Mouse (Mus musculus): ENCODE measurements around the gene Gm37240. TPM values are rescaled to one million over a fixed set of nuclear protein-coding genes. Genes with fewer than 3 reads are reported as not detected.

Gm37240 gene
- polyA plus RNA-seq (2012; rRNA removed), result 5.2 and 8.2 TPM in 2 replicates

DNA sequence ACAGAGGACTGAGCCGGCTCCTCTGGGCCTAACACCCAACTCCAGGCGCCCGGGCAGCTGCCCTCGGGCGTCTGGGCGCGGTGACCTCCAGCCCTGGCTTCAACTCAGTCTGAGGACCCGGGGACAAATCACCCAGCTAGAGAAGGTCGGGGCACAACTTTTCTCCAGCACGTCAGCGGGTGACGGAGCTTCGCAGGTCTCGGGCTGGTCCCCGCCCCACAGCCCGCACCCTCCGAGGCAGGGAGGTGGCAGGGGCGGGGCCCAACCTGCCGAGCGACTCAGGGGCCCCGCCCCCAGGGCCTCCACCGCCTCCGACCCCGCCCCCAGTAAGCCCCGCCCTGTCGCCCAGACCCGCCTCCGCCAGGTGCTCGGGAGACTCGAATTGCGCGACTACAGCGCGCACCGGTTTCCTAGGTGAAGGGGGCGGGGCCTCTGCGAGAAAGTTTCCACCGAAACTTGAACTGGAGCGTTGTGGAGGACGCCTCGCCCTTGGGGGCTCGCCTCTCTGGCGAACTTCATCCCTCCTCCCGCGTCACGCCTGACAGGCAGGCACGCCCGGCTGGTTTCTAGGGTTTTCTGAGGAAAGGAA lies at the start of gene Gm37240, which contains the start of gene Glt28d2:
Gm37240 (minus strand) TSS at position 280 of the 589 bp plus-strand sequence.
Glt28d2 (minus strand) TSS at position 278 of the 589 bp plus-strand sequence.

GRCm38 (mm10) chr3:85817191-85817590 lies 70.1 kb downstream of the Gm37240 start, which contains the start of gene Fam160a1:
Gene Fam160a1, minus strand, starts transcription at chr3:85817291.

DNA sequence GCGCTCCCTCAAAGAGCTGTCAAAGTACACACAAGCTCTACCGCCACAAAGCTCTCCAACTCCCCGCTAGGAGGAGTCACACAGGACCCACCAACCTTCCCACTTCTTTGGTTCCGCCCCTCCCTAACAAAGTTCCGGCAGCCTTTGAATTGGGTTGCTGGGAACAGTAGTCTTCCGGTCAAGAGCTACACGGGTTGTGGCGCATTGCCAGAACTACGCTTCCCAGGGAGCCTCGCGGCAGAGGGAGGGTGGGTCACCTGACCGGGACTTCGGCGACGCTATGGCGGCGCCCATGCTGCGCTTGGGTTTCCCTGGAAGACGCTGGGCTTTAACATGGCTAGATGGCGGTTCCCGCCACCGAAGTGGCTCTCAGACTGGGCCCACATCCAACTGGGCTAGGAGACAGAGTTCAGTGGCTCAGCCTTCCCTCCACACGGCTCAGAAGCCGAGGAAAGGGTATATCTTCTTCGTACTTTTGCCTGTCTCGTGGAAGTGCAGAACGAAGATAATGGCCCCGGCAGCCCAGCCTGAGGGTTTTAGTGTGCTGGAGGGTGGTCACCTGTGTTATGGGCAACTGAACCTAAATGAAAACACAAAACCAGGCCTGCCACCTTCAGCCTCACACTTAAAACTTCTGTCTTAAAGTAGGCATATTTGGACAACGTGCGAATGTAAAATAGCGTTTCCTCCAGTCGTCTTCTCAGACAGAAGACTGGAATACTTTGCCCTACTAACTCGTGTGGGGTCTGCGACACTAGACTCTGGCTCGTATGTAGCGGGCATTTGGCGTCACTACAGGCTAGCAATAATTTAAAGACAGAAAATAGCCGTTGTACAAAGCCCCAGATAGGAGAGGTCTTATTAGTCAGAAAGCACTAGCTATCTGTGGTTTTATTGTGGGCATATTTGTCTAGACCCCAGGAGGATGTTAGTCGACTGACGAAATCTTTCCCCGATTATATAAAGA lies 313.2 kb downstream of the Gm37240 start, which contains the start of gene Gatb:
Gatb (plus strand) TSS at position 256 of the 967 bp plus-strand sequence.

GRCm38 (mm10) chr3:84814762-84815381 lies 1072.4 kb downstream of the Gm37240 start, which contains the start of gene Fbxw7:
Gene Fbxw7, plus strand, starts transcription at chr3:84815268.

DNA sequence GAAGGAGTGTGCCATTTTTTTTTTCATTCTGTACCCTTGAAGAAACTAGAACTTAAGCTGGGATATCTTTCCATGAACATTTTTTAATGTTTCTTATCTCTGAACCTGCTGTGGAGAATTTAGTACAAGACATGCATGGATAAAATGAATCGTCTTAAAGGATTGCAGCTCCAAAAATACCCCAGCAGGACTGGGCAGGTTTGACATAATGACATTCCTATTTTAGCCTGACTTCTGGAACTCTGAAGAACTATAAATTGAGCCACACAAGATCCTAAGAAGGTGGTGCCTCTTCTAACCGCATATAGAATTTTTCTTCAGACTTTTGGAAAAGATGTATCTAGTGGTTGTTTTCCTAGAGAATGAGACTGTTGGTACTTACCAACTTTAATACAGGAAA lies 1294.0 kb downstream of the Gm37240 start, which contains the start of gene Tigd4:
Tigd4 (plus strand) TSS at position 301 of the 400 bp plus-strand sequence.

DNA sequence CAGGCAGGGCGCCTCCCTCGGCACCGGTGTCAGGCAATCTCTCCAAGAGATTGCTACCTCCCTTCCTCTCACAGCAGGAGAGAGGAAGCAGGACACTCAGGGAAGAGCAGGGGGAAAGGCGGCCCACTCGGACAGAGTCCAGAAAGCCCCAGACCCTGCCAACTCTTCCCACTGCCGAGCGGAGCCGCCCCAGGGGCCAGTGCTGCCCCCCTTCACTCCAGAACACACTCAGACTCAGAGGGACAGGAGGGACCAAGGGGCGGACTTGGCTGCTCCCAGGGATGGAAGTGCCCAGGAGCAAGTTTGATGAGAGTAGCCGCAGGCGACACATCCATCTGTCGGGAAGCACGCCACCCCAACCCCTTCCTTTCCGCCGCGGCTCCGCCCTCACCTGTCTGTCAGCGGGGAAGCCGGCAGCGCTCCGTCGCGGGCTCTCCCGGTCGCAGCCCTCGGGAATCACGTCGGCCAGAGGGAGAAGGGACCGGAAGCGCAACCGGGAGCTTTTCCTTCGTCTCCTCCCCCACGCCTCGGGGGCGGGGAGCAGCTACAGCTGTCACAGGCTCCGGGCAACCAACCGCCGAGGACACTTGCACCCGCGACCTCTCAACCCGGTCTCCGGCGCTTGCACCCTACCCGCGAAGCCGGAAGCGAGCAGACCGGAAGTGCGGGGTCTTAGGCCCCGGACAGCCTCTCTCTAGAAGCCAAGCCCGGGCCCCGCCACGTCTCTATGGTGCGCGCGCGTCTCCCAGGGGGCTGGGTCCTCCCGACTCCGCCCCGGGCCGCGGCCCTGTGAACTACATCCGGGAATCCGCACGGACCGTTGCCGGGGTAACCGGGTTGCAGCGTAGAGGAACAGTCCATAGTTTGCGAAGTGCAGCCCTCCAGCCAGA lies 1305.0 kb downstream of the Gm37240 start, which contains the start of gene Arfip1:
Arfip1 (minus strand) TSS at position 603 of the 890 bp plus-strand sequence.

GRCm38 (mm10) chr3:84480006-84480897 lies 1407.1 kb downstream of the Gm37240 start, which contains the start of gene Fhdc1:
Gene Fhdc1, minus strand, starts transcription at chr3:84480429.

Other genes with a start within 250 kb of the Gm37240 start
- 9.5 and 10.0 TPM in 2 replicates for gene Fam160a1, start 70.2 kb downstream of the Gm37240 start, polyA plus RNA-seq (2012; rRNA removed)
- gene Glt28d2, start within 50 bp of the Gm37240 start, polyA plus RNA-seq (2012; rRNA removed), result 0.19 and 0.82 TPM in 2 replicates
- 75.7 and 100 TPM in 2 replicates for gene Sh3d19, start 83.6 kb upstream of the Gm37240 start, polyA plus RNA-seq (2012; rRNA removed)
- not detected in 2 replicates for gene Prss48, start 115.0 kb upstream of the Gm37240 start, polyA plus RNA-seq (2012; rRNA removed)